In genomic region chr3:28564370-28565357, GRCm38 (mm10) we compare ENCODE assay signal across 9 mouse cellular contexts.
DNase-seq lines count a peak whose midpoint lies in the region; TF ChIP-seq lines count a peak whose summit lies in the region.
"Had no signal": no experiment of that assay in that cellular context is flagged by ENCODE, and none has a peak within 500 bp of the region (broad histone marks: within the 10 kb centered on the region; RNA-seq: fewer than 3 reads in every experiment).

No protein-coding gene starts in this region.

- DNase-seq in cerebellum, postnatal 10 days = peak; percentile 51 to 56
- no peak for DNase-seq in cerebellum, adult 18-20 months
- peak; percentile 34 to 45 for DNase-seq in left cerebral cortex, postnatal 10 days (ENCODE audit: extremely low spot score in 1 of 2, low spot score in 2 of 2)
- DNase-seq in left cerebral cortex, postnatal 4 days = no peak
- peak; percentile 91 for DNase-seq in brain, embryonic 14.5 days (ENCODE audit: low read depth)
- peak; percentile 27 to 54 for DNase-seq in right cerebral cortex, adult 2 months (ENCODE audit: low spot score in 2 of 2)
- DNase-seq in gastrocnemius, postnatal 4 days (ENCODE audit: low spot score in 2 of 2) = no peak
- no peak for DNase-seq in heart, postnatal 14 days
- DNase-seq: adrenal gland, postnatal 14 days had no signal

- no peak for TF ChIP-seq CTCF in brain, embryonic 14.5 days (IDR thresholded peaks at IDR 0.05; ENCODE audit: borderline replicate concordance, extremely low read depth, insufficient read depth, insufficient read length)

- intact Hi-C loops in left cerebral cortex, postnatal 10 days (cut with DNase I) = no loop called here
- intact Hi-C loops in left cerebral cortex, postnatal 4 days (cut with DNase I) = no loop called here
- intact Hi-C loops in heart, postnatal 14 days (cut with DNase I) = loop anchor here (5.0 kb wide), 3 partner anchors 73 to 397 kb away; no protein-coding TSS in a partner anchor

- TF ChIP-seq POLR2A in brain, embryonic 14.5 days (IDR thresholded peaks at IDR 0.05; ENCODE audit: borderline replicate concordance, extremely low read depth, insufficient read depth, insufficient read length, poor library complexity, severe bottlenecking) = no peak

Comparison
In these comparisons a context has a peak if more than half of its experiments do, and no peak if none do; other contexts are left out.
1. DNase-seq: peak in cerebellum, postnatal 10 days (2 of 2), left cerebral cortex, postnatal 10 days (2 of 2), brain, embryonic 14.5 days (single experiment) and right cerebral cortex, adult 2 months (2 of 2); none in cerebellum, adult 18-20 months (0 of 2), left cerebral cortex, postnatal 4 days (single experiment), gastrocnemius, postnatal 4 days (0 of 2) and heart, postnatal 14 days (0 of 2).